Mouse (Mus musculus) midbrain, embryonic 14.5 days (tissue): ENCODE measurements around the gene Sh3pxd2b. TPM values are rescaled to one million over a fixed set of nuclear protein-coding genes. Genes with fewer than 3 reads are reported as not detected.

Experiments
- ATAC-seq: fragments of 200-750 bp; cut with Nextera tagmentation; 2 replicates; pipeline ENCODE4 v1.8.0; 2017; ENCODE audit warnings: moderate number of reproducible peaks, moderate library complexity; ENCODE audit not compliant: low FRiP score, low TSS enrichment
- DNase-seq: peaks from one replicate; pipeline ENCODE4 v3.0.0-alpha.2; 2015
- H3K27ac ChIP-seq: fragments of 300-500 bp; sonication (generic); replicated peaks from 2 replicates; pipeline ENCODE4 v1.5.1; 2014; ENCODE audit warnings: mild to moderate bottlenecking, low read depth, low read length, moderate library complexity
- H3K27me3 ChIP-seq: fragments of 300-500 bp; sonication (generic); 2 replicates; pipeline ENCODE4 v1.6.1; 2014; ENCODE audit warnings: low read length, control low read depth, mixed read lengths; ENCODE audit not compliant: control insufficient read depth, insufficient read depth
- H3K36me3 ChIP-seq: fragments of 300-500 bp; sonication (generic); 2 replicates; pipeline ENCODE4 v1.6.1; 2014; ENCODE audit warnings: low read length, control low read depth; ENCODE audit not compliant: control insufficient read depth, insufficient read depth
- H3K4me1 ChIP-seq: fragments of 300-500 bp; sonication (generic); 2 replicates; pipeline ENCODE4 v1.6.1; 2014; ENCODE audit warnings: mild to moderate bottlenecking, antibody characterized with exemption, low read length, control low read depth; ENCODE audit not compliant: control insufficient read depth, insufficient read depth
- H3K4me2 ChIP-seq: fragments of 300-500 bp; sonication (generic); 2 replicates; pipeline ENCODE4 v1.6.1; 2014; ENCODE audit warnings: mild to moderate bottlenecking, low read length, moderate library complexity
- H3K4me3 ChIP-seq: fragments of 300-500 bp; sonication (generic); replicated peaks from 2 replicates; pipeline ENCODE4 v1.5.1; 2014; ENCODE audit warnings: low read depth, low read length
- H3K9ac ChIP-seq: fragments of 300-500 bp; sonication (generic); replicated peaks from 2 replicates; pipeline ENCODE4 v1.6.1; 2014; ENCODE audit warnings: mild to moderate bottlenecking, low read length, moderate library complexity
- H3K9me3 ChIP-seq: fragments of 300-500 bp; sonication (generic); 2 replicates; pipeline ENCODE4 v1.6.1; 2016; ENCODE audit warnings: low read length, control low read depth, mixed read lengths; ENCODE audit not compliant: control insufficient read depth
- WGBS: fragments of 180-500 bp; shearing (Covaris S2); extraction: QIAGEN DNeasy Blood & Tissue Kit; methylation state at CpG from one replicate; pipeline ENCODE4 v1.1.7; 2014; 5-methylcytosine and 5-hydroxymethylcytosine counted together
- polyA plus RNA-seq: library from polyadenylated mRNA; unstranded; fragments of >200 nt; fragmentation: Nextera tagmentation; extraction: Ambion mirVana; gene quantifications from 2 replicates; pipeline ENCODE4 v1.2.1, GENCODE M21; 2014

Sh3pxd2b gene
- polyA plus RNA-seq, 1 experiment from 2014 or later: 25.4 TPM

DNA sequence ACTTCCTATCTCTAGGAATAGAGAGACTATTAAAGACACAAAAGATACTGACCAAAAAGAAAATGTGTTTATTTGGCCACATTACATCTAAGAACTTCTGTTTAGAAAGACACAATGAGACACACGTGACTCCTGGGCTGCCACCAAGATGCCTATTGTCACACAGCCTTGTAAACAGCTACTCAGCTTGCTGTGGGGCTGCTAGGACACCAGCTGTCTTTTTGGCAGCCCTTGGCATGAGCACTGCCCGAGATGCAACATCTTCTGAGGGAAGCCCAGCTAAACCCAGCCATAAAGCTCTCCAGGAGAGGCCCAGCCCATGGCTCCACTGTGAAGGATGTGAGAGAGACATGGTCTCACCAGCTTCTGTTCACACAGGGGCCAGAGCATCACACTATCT, 45.5 kb downstream of the Sh3pxd2b start:
- Histone ChIP-seq H3K27ac (no peak overlapping the region), H3K9me3 (no peaks in the 10 kb centered on the region), H3K36me3 (peaks cover 63% of the 10 kb centered on the region), H3K4me1 (no peaks in the 10 kb centered on the region), H3K9ac (no peak overlapping the region), H3K4me3 (no peak overlapping the region), H3K27me3 (no peaks in the 10 kb centered on the region), H3K4me2 (no peak overlapping the region)
- ATAC-seq (no peak), DNase-seq (no peak)
- 84% methylated on average over 2 of the region's 2 CpGs for WGBS

DNA sequence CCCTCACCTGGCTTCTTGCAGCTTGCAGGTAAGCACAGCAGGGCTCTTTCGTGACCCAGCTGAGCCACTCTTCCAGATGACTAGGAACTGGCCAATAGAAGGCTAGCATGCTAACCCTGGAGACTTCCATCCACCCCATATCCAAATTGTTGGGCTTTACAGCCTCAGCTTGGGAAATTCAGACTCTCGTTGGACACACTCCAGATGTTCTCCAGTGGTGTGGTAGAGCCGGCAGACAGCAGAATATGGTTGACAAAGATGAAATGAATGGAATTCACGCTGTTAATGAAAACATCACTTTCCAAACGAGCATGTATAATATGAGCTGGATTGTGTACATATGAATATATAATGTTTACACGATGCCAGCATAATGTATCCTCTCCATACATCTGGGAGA, 48.2 kb downstream of the Sh3pxd2b start:
- no peak for ATAC-seq
- peaks cover 58% of the 10 kb centered on the region for H3K36me3 ChIP-seq

GRCm38 (mm10) chr11:32398446-32398845, 50.8 kb downstream of the Sh3pxd2b start:
- Histone ChIP-seq H3K4me3 (no peak overlapping the region), H3K4me2 (no peak overlapping the region), H3K27ac (no peak overlapping the region), H3K9me3 (no peaks in the 10 kb centered on the region), H3K36me3 (peaks cover 61% of the 10 kb centered on the region), H3K4me1 (no peaks in the 10 kb centered on the region), H3K9ac (no peak overlapping the region), H3K27me3 (no peaks in the 10 kb centered on the region)
- DNase-seq (no peak), ATAC-seq (no peak)
- 79% methylated on average over 2 of the region's 2 CpGs for WGBS

More for the DNA sequence above, 48.2 kb downstream of the Sh3pxd2b start:
- no peaks in the 10 kb centered on the region for H3K27me3 ChIP-seq
- no peak overlapping the region for H3K27ac ChIP-seq
- H3K4me1 ChIP-seq: no peaks in the 10 kb centered on the region
- H3K4me3 ChIP-seq: no peak overlapping the region
- no peaks in the 10 kb centered on the region for H3K9me3 ChIP-seq
- DNase-seq: no peak
- no peak overlapping the region for H3K4me2 ChIP-seq
- WGBS: 85% methylated on average over 6 of the region's 6 CpGs
- no peak overlapping the region for H3K9ac ChIP-seq

DNA sequence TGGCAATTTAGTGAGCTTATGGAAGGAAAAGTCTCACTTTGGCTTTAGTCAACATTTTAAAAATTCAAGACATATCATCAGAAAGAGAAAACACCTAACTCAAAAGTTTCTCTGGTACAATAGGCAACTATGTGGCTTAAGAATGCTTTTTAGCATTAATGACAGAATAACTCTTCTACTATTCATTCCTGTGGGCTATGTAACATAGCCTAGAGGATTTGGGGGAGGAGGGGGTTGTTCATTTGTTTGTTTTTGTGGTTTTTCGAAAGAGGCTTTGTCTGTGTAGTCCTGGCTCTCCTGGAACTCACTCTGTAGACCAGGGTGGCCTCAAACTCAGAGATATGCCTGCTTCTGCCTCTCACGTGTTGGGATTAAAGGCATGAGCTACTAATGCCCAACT, 51.6 kb downstream of the Sh3pxd2b start:
- ATAC-seq: no peak
- WGBS: 77% methylated on average over 2 of the region's 2 CpGs
- no peaks in the 10 kb centered on the region for H3K9me3 ChIP-seq
- DNase-seq: no peak
- no peak overlapping the region for H3K4me2 ChIP-seq
- no peak overlapping the region for H3K4me3 ChIP-seq
- no peak overlapping the region for H3K27ac ChIP-seq
- no peak overlapping the region for H3K9ac ChIP-seq
- H3K4me1 ChIP-seq: no peaks in the 10 kb centered on the region
- H3K36me3 ChIP-seq: peaks cover 62% of the 10 kb centered on the region
- no peaks in the 10 kb centered on the region for H3K27me3 ChIP-seq

DNA sequence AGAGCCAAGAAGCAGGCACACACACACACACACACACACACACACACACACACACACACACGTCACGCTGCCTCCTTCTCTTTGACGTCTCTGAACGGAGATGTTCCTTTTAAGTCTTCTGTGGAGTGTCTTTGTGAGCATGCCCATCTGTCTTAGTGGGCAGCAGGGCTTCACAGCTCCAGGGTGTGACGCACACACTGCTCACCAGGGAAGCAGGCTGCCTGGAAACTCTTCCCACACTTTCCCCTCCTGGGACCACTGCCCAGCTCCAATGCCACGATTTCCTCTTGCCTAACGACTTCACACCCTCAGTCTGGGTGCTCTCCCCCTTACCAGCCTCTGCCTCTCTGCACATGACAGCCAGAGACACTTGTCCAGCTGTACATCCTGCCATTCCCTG, 55.1 kb downstream of the Sh3pxd2b start:
- no peaks in the 10 kb centered on the region for H3K9me3 ChIP-seq
- peaks cover 63% of the 10 kb centered on the region for H3K36me3 ChIP-seq
- H3K4me2 ChIP-seq: no peak overlapping the region
- no peak overlapping the region for H3K27ac ChIP-seq
- H3K4me1 ChIP-seq: 0 out of 2 replicates have a peak, but pooled peaks cover 4% of the 10 kb centered on the region
- ATAC-seq (no peak), DNase-seq (no peak)
- H3K27me3 ChIP-seq: no peaks in the 10 kb centered on the region
- H3K9ac ChIP-seq: no peak overlapping the region
- 83% methylated on average over 7 of the region's 7 CpGs for WGBS
- H3K4me3 ChIP-seq: no peak overlapping the region

DNA sequence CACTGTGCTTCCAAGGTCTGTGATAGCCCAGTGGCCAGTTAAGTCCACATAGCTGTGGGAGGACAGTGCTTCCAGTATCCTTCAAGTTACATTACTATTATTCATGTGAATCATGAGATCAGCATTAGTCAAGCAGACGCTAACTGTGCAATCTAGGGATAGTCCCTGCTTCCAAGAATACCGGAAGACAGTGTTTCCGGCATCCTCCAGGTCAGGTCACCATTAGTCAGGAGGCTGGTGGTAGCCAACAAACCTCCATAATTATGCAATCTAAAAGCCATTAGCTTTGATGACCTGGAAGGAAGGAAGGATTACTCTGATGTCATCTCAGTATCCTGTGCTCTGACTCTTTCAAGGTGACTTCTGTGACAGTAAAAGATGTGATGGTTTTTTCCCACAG, 57.1 kb downstream of the Sh3pxd2b start:
- H3K27me3 ChIP-seq: no peaks in the 10 kb centered on the region
- H3K4me2 ChIP-seq: no peak overlapping the region
- no peaks in the 10 kb centered on the region for H3K9me3 ChIP-seq
- ATAC-seq: no peak
- WGBS: 94% methylated on average over 3 of the region's 3 CpGs
- peaks cover 68% of the 10 kb centered on the region for H3K36me3 ChIP-seq
- H3K27ac ChIP-seq: peak overlapping the region; percentile 38; the same call in 1 of the 2 replicates
- H3K4me1 ChIP-seq: 0 out of 2 replicates have a peak, but pooled peaks cover 4% of the 10 kb centered on the region
- no peak overlapping the region for H3K9ac ChIP-seq
- H3K4me3 ChIP-seq: no peak overlapping the region
- DNase-seq: no peak

- Histone ChIP-seq H3K9me3 (no peaks in the 10 kb centered on the region), H3K27ac (no peak overlapping the region), H3K27me3 (no peaks in the 10 kb centered on the region), H3K4me2 (no peak overlapping the region), H3K36me3 (peaks cover 69% of the 10 kb centered on the region), H3K4me1 (0 out of 2 replicates have a peak, but pooled peaks cover 4% of the 10 kb centered on the region), H3K9ac (no peak overlapping the region), H3K4me3 (no peak overlapping the region)
- ATAC-seq: no peak
- DNase-seq: no peak
- 89% methylated on average over 3 of the region's 3 CpGs for WGBS
These were observed 60.2 kb downstream of the Sh3pxd2b start for GRCm38 (mm10) chr11:32407863-32408262.

DNA sequence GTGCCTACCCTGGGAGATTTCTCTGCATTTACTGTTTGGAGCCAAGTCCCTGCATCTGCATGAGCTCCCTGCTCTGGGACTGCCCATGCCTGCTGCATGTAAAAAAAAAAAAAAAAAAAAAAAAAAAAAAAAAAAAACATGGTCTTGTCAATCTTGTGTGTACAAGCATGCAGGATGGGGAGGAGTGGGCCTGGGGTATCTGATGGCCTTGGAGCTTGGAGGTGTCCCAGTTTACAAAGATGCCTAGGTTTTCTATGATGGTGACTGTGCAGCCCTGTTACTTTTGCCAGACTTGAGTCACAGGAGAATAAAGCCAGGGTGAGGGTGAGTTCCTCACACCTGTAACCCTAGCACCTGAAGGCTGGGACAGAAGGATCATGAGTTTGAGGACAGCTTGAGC, 61.4 kb downstream of the Sh3pxd2b start:
- Histone ChIP-seq H3K27ac (no peak overlapping the region), H3K4me3 (no peak overlapping the region), H3K27me3 (no peaks in the 10 kb centered on the region), H3K9ac (no peak overlapping the region), H3K9me3 (no peaks in the 10 kb centered on the region), H3K4me1 (0 out of 2 replicates have a peak, but pooled peaks cover 4% of the 10 kb centered on the region), H3K4me2 (no peak overlapping the region), H3K36me3 (peaks cover 70% of the 10 kb centered on the region)
- DNase-seq: no peak
- ATAC-seq: no peak

GRCm38 (mm10) chr11:32409823-32410562, 62.4 kb downstream of the Sh3pxd2b start:
- DNase-seq: peak; percentile 17
- ATAC-seq: no peak
- Histone ChIP-seq H3K9ac (no peak overlapping the region), H3K27me3 (no peaks in the 10 kb centered on the region), H3K4me2 (no peak overlapping the region), H3K4me3 (no peak overlapping the region), H3K9me3 (no peaks in the 10 kb centered on the region), H3K36me3 (peaks cover 72% of the 10 kb centered on the region), H3K4me1 (0 out of 2 replicates have a peak, but pooled peaks cover 3% of the 10 kb centered on the region), H3K27ac (no peak overlapping the region)
- WGBS: 91% methylated on average over 11 of the region's 11 CpGs
